Mouse (Mus musculus): ENCODE data around the gene Stox2. TPM values are rescaled to one million over a fixed set of nuclear protein-coding genes. Genes with fewer than 3 reads are reported as not detected.

The Stox2 gene
- total and polyA plus RNA-seq, 2 experiments from 2014 or later = 42.8 to 125 TPM

GRCm38 (mm10) chr8:47385810-47386209, 60.4 kb downstream of the Stox2 start:
- ATAC-seq (ENCODE audit: low FRiP score) = no peak
- DNase-seq (ENCODE audit: low spot score) = no peak
- WGBS = 74% methylated on average over 1 of the region's 1 CpGs

GRCm38 (mm10) chr8:47384151-47384550, 62.0 kb downstream of the Stox2 start:
- DNase-seq (ENCODE audit: low spot score) = no peak
- ATAC-seq (ENCODE audit: low FRiP score) = no peak
- H3K27ac ChIP-seq (ENCODE audit: low read depth, low read length) = no peak overlapping the region
- H3K4me3 ChIP-seq (ENCODE audit: low read depth, low read length) = no peak overlapping the region
- no peaks in the 10 kb centered on the region for H3K27me3 ChIP-seq (ENCODE audit: insufficient read depth, low read length)
- no peaks in the 10 kb centered on the region for H3K36me3 ChIP-seq (ENCODE audit: insufficient read depth, low read length)
- no peak for TF ChIP-seq CTCF (IDR thresholded peaks at IDR 0.05)
- no peaks in the 10 kb centered on the region for H3K9me3 ChIP-seq (ENCODE audit: low read length)
- no peak overlapping the region for H3K9ac ChIP-seq (replicated peaks; ENCODE audit: low read length, poor library complexity, severe bottlenecking)
- no peak overlapping the region for H3K4me2 ChIP-seq (ENCODE audit: low read depth, low read length, poor library complexity, severe bottlenecking)
- no peaks in the 10 kb centered on the region for H3K4me1 ChIP-seq (ENCODE audit: insufficient read depth, low read length)
- WGBS = 87% methylated on average over 5 of the region's 5 CpGs

More at GRCm38 (mm10) chr8:47385810-47386209, 60.4 kb downstream of the Stox2 start:
- Histone ChIP-seq H3K27ac (ENCODE audit: low read depth, low read length) (no peak overlapping the region), H3K4me2 (ENCODE audit: low read depth, low read length, poor library complexity, severe bottlenecking) (no peak overlapping the region), H3K9me3 (ENCODE audit: low read length) (no peaks in the 10 kb centered on the region), H3K4me1 (ENCODE audit: insufficient read depth, low read length) (no peaks in the 10 kb centered on the region), H3K36me3 (ENCODE audit: insufficient read depth, low read length) (no peaks in the 10 kb centered on the region), H3K9ac (replicated peaks; ENCODE audit: low read length, poor library complexity, severe bottlenecking) (no peak overlapping the region), H3K4me3 (ENCODE audit: low read depth, low read length) (no peak overlapping the region), H3K27me3 (ENCODE audit: insufficient read depth, low read length) (no peaks in the 10 kb centered on the region)
- peak; percentile 58 for TF ChIP-seq CTCF (IDR thresholded peaks at IDR 0.05)

GRCm38 (mm10) chr8:47383632-47384031, 62.5 kb downstream of the Stox2 start:
- Histone ChIP-seq H3K4me1 (ENCODE audit: insufficient read depth, low read length) (no peaks in the 10 kb centered on the region), H3K27ac (ENCODE audit: low read depth, low read length) (no peak overlapping the region), H3K4me2 (ENCODE audit: low read depth, low read length, poor library complexity, severe bottlenecking) (no peak overlapping the region), H3K9ac (replicated peaks; ENCODE audit: low read length, poor library complexity, severe bottlenecking) (no peak overlapping the region), H3K9me3 (ENCODE audit: low read length) (no peaks in the 10 kb centered on the region), H3K36me3 (ENCODE audit: insufficient read depth, low read length) (no peaks in the 10 kb centered on the region), H3K27me3 (ENCODE audit: insufficient read depth, low read length) (no peaks in the 10 kb centered on the region), H3K4me3 (ENCODE audit: low read depth, low read length) (no peak overlapping the region)
- ATAC-seq (ENCODE audit: low FRiP score) = no peak
- TF ChIP-seq CTCF (IDR thresholded peaks at IDR 0.05) = no peak
- no peak for DNase-seq (ENCODE audit: low spot score)
- 83% methylated on average over 9 of the region's 9 CpGs for WGBS

- 39% methylated on average over 3 of the region's 3 CpGs for WGBS
- peak; percentile 86 for DNase-seq (ENCODE audit: low spot score)
- Histone ChIP-seq H3K4me2 (ENCODE audit: low read depth, low read length, poor library complexity, severe bottlenecking) (no peak overlapping the region), H3K9me3 (ENCODE audit: low read length) (no peaks in the 10 kb centered on the region), H3K27me3 (ENCODE audit: insufficient read depth, low read length) (no peaks in the 10 kb centered on the region), H3K9ac (replicated peaks; ENCODE audit: low read length, poor library complexity, severe bottlenecking) (no peak overlapping the region), H3K27ac (ENCODE audit: low read depth, low read length) (no peak overlapping the region), H3K4me1 (ENCODE audit: insufficient read depth, low read length) (no peaks in the 10 kb centered on the region), H3K36me3 (ENCODE audit: insufficient read depth, low read length) (no peaks in the 10 kb centered on the region), H3K4me3 (ENCODE audit: low read depth, low read length) (no peak overlapping the region)
- ATAC-seq (ENCODE audit: low FRiP score) = no peak
- TF ChIP-seq CTCF (IDR thresholded peaks at IDR 0.05) = no peak
Measured at GRCm38 (mm10) chr8:47381216-47381615, 64.9 kb downstream of the Stox2 start.

GRCm38 (mm10) chr8:47380725-47381124, 65.4 kb downstream of the Stox2 start:
- ATAC-seq (ENCODE audit: low FRiP score) = no peak
- Histone ChIP-seq H3K36me3 (ENCODE audit: insufficient read depth, low read length) (no peaks in the 10 kb centered on the region), H3K27me3 (ENCODE audit: insufficient read depth, low read length) (no peaks in the 10 kb centered on the region), H3K4me2 (ENCODE audit: low read depth, low read length, poor library complexity, severe bottlenecking) (no peak overlapping the region), H3K9me3 (ENCODE audit: low read length) (no peaks in the 10 kb centered on the region), H3K9ac (replicated peaks; ENCODE audit: low read length, poor library complexity, severe bottlenecking) (no peak overlapping the region), H3K4me3 (ENCODE audit: low read depth, low read length) (no peak overlapping the region), H3K4me1 (ENCODE audit: insufficient read depth, low read length) (no peaks in the 10 kb centered on the region), H3K27ac (ENCODE audit: low read depth, low read length) (no peak overlapping the region)
- no peak for TF ChIP-seq CTCF (IDR thresholded peaks at IDR 0.05)
- 76% methylated on average over 6 of the region's 6 CpGs for WGBS
- no peak for DNase-seq (ENCODE audit: low spot score)

GRCm38 (mm10) chr8:47380075-47380474, 66.1 kb downstream of the Stox2 start:
- 78% methylated on average over 3 of the region's 3 CpGs for WGBS
- ATAC-seq (ENCODE audit: low FRiP score) = no peak

More at GRCm38 (mm10) chr8:47380075-47380474, 66.1 kb downstream of the Stox2 start:
- DNase-seq (ENCODE audit: low spot score) = no peak
- Histone ChIP-seq H3K4me1 (ENCODE audit: insufficient read depth, low read length) (no peaks in the 10 kb centered on the region), H3K9me3 (ENCODE audit: low read length) (no peaks in the 10 kb centered on the region), H3K9ac (replicated peaks; ENCODE audit: low read length, poor library complexity, severe bottlenecking) (no peak overlapping the region), H3K36me3 (ENCODE audit: insufficient read depth, low read length) (no peaks in the 10 kb centered on the region), H3K4me3 (ENCODE audit: low read depth, low read length) (no peak overlapping the region), H3K4me2 (ENCODE audit: low read depth, low read length, poor library complexity, severe bottlenecking) (no peak overlapping the region), H3K27me3 (ENCODE audit: insufficient read depth, low read length) (no peaks in the 10 kb centered on the region), H3K27ac (ENCODE audit: low read depth, low read length) (no peak overlapping the region)
- TF ChIP-seq CTCF (IDR thresholded peaks at IDR 0.05) = no peak
